Mouse (Mus musculus) kidney, postnatal 25 days (tissue): ENCODE data around the gene BC025446.
A peak's percentile ranks its signal among the peaks of the same experiment; 100 is the strongest.

Experiments used
- DNase-seq, 2 experiments: peaks; one replicate each; pipeline ENCODE4 v3.0.0; 2021; ENCODE audit warnings: mixed read lengths in 2 of 2

Gene BC025446

GRCm38 (mm10) chr15:75215778-75216691 is at the start of gene BC025446:
Gene BC025446, plus strand, starts transcription at chr15:75216376.
- peak; percentile 37 to 74 for DNase-seq

GRCm38 (mm10) chr15:75175506-75175905 is 40.7 kb upstream of the BC025446 start:
- peak; percentile 10 to 41 for DNase-seq

GRCm38 (mm10) chr15:75186291-75186690 is 29.9 kb upstream of the BC025446 start:
- no peak for DNase-seq

GRCm38 (mm10) chr15:75189116-75189515 is 27.1 kb upstream of the BC025446 start:
- DNase-seq, result peak in 1 of 2 experiments; percentile 3

GRCm38 (mm10) chr15:75190560-75190959 is 25.6 kb upstream of the BC025446 start:
- peak in 1 of 2 experiments; percentile 53 for DNase-seq

- DNase-seq, result peak; percentile 59 to 89
These were observed 655 bp downstream of the BC025446 start for GRCm38 (mm10) chr15:75216831-75217230.

GRCm38 (mm10) chr15:75221942-75222341 is 5.8 kb downstream of the BC025446 start:
- DNase-seq, result no peak

GRCm38 (mm10) chr15:75237736-75238288 is 21.6 kb downstream of the BC025446 start:
- DNase-seq, result peak in 1 of 2 experiments; percentile 3

GRCm38 (mm10) chr15:75240558-75240957 is 24.4 kb downstream of the BC025446 start:
- peak; percentile 3 to 44 for DNase-seq

- no peak for DNase-seq
These were observed 26.8 kb downstream of the BC025446 start for GRCm38 (mm10) chr15:75242756-75243640.

GRCm38 (mm10) chr15:75254671-75255070 is 38.5 kb downstream of the BC025446 start:
- no peak for DNase-seq

- peak in 1 of 2 experiments; percentile 11 for DNase-seq
These were observed 49.7 kb downstream of the BC025446 start for GRCm38 (mm10) chr15:75265863-75266262.

- no peak for DNase-seq
These were observed 50.5 kb downstream of the BC025446 start for GRCm38 (mm10) chr15:75266626-75267025.

- no peak for DNase-seq
These were observed 51.9 kb downstream of the BC025446 start, which contains the start of gene Ly6f for GRCm38 (mm10) chr15:75268121-75268520. Gene Ly6f, plus strand, starts transcription at chr15:75268421.

GRCm38 (mm10) chr15:75268916-75269829 is 53.0 kb downstream of the BC025446 start:
- peak; percentile 27 to 49 for DNase-seq

- DNase-seq, result no peak
These were observed 54.0 kb downstream of the BC025446 start for GRCm38 (mm10) chr15:75270169-75270568.

- no peak for DNase-seq
These were observed 54.7 kb downstream of the BC025446 start for GRCm38 (mm10) chr15:75270691-75271362.

GRCm38 (mm10) chr15:75271426-75271825 is 55.2 kb downstream of the BC025446 start:
- DNase-seq, result no peak

GRCm38 (mm10) chr15:75271891-75272290 is 55.7 kb downstream of the BC025446 start:
- DNase-seq, result no peak
